Mouse (Mus musculus) E14TG2a.4 (cell line): ENCODE data around the gene Nrde2.

Source experiments
- H3K27me3 ChIP-seq: 2 replicates; pipeline ENCODE4 v1.6.1; 2014; ENCODE audit warnings: low read length, control low read depth; ENCODE audit not compliant: insufficient read depth
- H3K36me3 ChIP-seq: 2 replicates; pipeline ENCODE4 v1.6.1; 2014; ENCODE audit warnings: low read length, control low read depth; ENCODE audit not compliant: insufficient read depth
- H3K4me1 ChIP-seq: replicated peaks from 2 replicates; pipeline ENCODE4 v1.6.1; 2014; ENCODE audit warnings: low read depth, low read length, control low read depth
- H3K4me3 ChIP-seq: replicated peaks from 2 replicates; pipeline ENCODE4 v1.5.1; 2014; ENCODE audit warnings: mild to moderate bottlenecking, low read length
- H3K9me3 ChIP-seq: 2 replicates; pipeline ENCODE4 v1.6.1; 2014; ENCODE audit warnings: low read length, control low read depth
- CTCF ChIP-seq: conservative IDR thresholded peaks from 2 replicates; pipeline ENCODE4 v1.5.1; 2014; ENCODE audit warnings: low read length
- NANOG ChIP-seq: IDR thresholded peaks from 2 replicates; pipeline ENCODE4 v1.6.1; 2014; ENCODE audit warnings: borderline replicate concordance, low read length, mixed read lengths
- POU5F1 ChIP-seq: IDR thresholded peaks from 2 replicates; pipeline ENCODE4 v1.6.1; 2014; ENCODE audit warnings: low read length, borderline replicate concordance

Gene Nrde2

GRCm38 (mm10) chr12:100159261-100159975 lies at the start of gene Nrde2:
TSS of gene Nrde2 (minus strand) at chr12:100159653.
- Histone ChIP-seq H3K4me3 (peak within 1 kb of the TSS; percentile 84), H3K27me3 (no peaks in the 10 kb centered on the region), H3K9me3 (no peaks in the 10 kb centered on the region), H3K36me3 (peaks cover 31% of the 10 kb centered on the region), H3K4me1 (peaks cover 50% of the 10 kb centered on the region)
- TF ChIP-seq CTCF (no peak), POU5F1 (no peak), NANOG (no peak)

GRCm38 (mm10) chr12:100206926-100207325 lies 47.5 kb upstream of the Nrde2 start:
- H3K9me3 ChIP-seq = no peaks in the 10 kb centered on the region
- H3K4me3 ChIP-seq = no peak overlapping the region
- H3K4me1 ChIP-seq = peaks cover 52% of the 10 kb centered on the region
- TF ChIP-seq CTCF (no peak), NANOG (no peak), POU5F1 (no peak)
- H3K27me3 ChIP-seq = no peaks in the 10 kb centered on the region
- peaks cover 75% of the 10 kb centered on the region for H3K36me3 ChIP-seq

- no peak for TF ChIP-seq POU5F1
- no peak for TF ChIP-seq CTCF
- TF ChIP-seq NANOG = no peak
These were observed 47.1 kb upstream of the Nrde2 start for GRCm38 (mm10) chr12:100206521-100206920.

GRCm38 (mm10) chr12:100205156-100205555 lies 45.7 kb upstream of the Nrde2 start:
- H3K36me3 ChIP-seq = peaks cover 75% of the 10 kb centered on the region
- peaks cover 48% of the 10 kb centered on the region for H3K4me1 ChIP-seq
- TF ChIP-seq POU5F1 (no peak), CTCF (no peak), NANOG (no peak)
- no peaks in the 10 kb centered on the region for H3K27me3 ChIP-seq
- H3K9me3 ChIP-seq = no peaks in the 10 kb centered on the region
- no peak overlapping the region for H3K4me3 ChIP-seq

More at GRCm38 (mm10) chr12:100206521-100206920, 47.1 kb upstream of the Nrde2 start:
- Histone ChIP-seq H3K4me1 (peaks cover 52% of the 10 kb centered on the region), H3K36me3 (peaks cover 75% of the 10 kb centered on the region), H3K4me3 (no peak overlapping the region), H3K9me3 (no peaks in the 10 kb centered on the region), H3K27me3 (no peaks in the 10 kb centered on the region)

- no peak overlapping the region for H3K4me3 ChIP-seq
- H3K9me3 ChIP-seq = no peaks in the 10 kb centered on the region
- H3K4me1 ChIP-seq = peaks cover 50% of the 10 kb centered on the region
- TF ChIP-seq CTCF (no peak), POU5F1 (no peak), NANOG (no peak)
- peaks cover 66% of the 10 kb centered on the region for H3K36me3 ChIP-seq
- no peaks in the 10 kb centered on the region for H3K27me3 ChIP-seq
These were observed 44.3 kb upstream of the Nrde2 start for GRCm38 (mm10) chr12:100203759-100204158.

GRCm38 (mm10) chr12:100201838-100202237 lies 42.4 kb upstream of the Nrde2 start:
- Histone ChIP-seq H3K36me3 (peaks cover 48% of the 10 kb centered on the region), H3K9me3 (no peaks in the 10 kb centered on the region), H3K4me1 (peaks cover 53% of the 10 kb centered on the region), H3K4me3 (peak overlapping the region; percentile 96), H3K27me3 (no peaks in the 10 kb centered on the region)
- no peak for TF ChIP-seq POU5F1
- peak; percentile 100 for TF ChIP-seq CTCF

- Histone ChIP-seq H3K27me3 (no peaks in the 10 kb centered on the region), H3K36me3 (peaks cover 43% of the 10 kb centered on the region), H3K4me1 (peaks cover 53% of the 10 kb centered on the region), H3K4me3 (peak overlapping the region; percentile 96), H3K9me3 (no peaks in the 10 kb centered on the region)
- TF ChIP-seq CTCF = no peak
- no peak for TF ChIP-seq POU5F1
- TF ChIP-seq NANOG = no peak
These were observed 41.9 kb upstream of the Nrde2 start for GRCm38 (mm10) chr12:100201363-100201711.

GRCm38 (mm10) chr12:100200645-100201362 lies 41.4 kb upstream of the Nrde2 start:
- Histone ChIP-seq H3K9me3 (no peaks in the 10 kb centered on the region), H3K27me3 (no peaks in the 10 kb centered on the region), H3K4me3 (peak overlapping the region; percentile 96), H3K36me3 (peaks cover 37% of the 10 kb centered on the region), H3K4me1 (peaks cover 53% of the 10 kb centered on the region)
- TF ChIP-seq NANOG (no peak), POU5F1 (no peak), CTCF (no peak)
